Mouse (Mus musculus) intestine, embryonic 16.5 days (tissue): Measurements from ENCODE around the gene Drc7. TPM values are rescaled to one million over a fixed set of nuclear protein-coding genes. Genes with fewer than 3 reads are reported as not detected.
A peak's percentile ranks its signal among the peaks of the same experiment; 100 is the strongest.

ENCODE experiments used
- ATAC-seq: fragments of 200-750 bp; cut with Nextera tagmentation; 2 replicates; pipeline ENCODE4 v1.8.0; 2017; ENCODE audit warnings: moderate TSS enrichment, moderate library complexity
- H3K27ac ChIP-seq: fragments of 300-500 bp; sonication (generic); 2 replicates; pipeline ENCODE4 v1.5.1; 2014; ENCODE audit warnings: mild to moderate bottlenecking, low read length
- H3K27me3 ChIP-seq: fragments of 300-500 bp; sonication (generic); replicated peaks from 2 replicates; pipeline ENCODE4 v1.6.1; 2014; ENCODE audit warnings: low read length, control low read depth, mixed read lengths; ENCODE audit not compliant: control insufficient read depth, insufficient read depth
- H3K36me3 ChIP-seq: fragments of 300-500 bp; sonication (generic); 2 replicates; pipeline ENCODE4 v1.6.1; 2014; ENCODE audit warnings: low read length, control low read depth; ENCODE audit not compliant: control insufficient read depth, insufficient read depth
- H3K4me1 ChIP-seq: fragments of 300-500 bp; sonication (generic); 2 replicates; pipeline ENCODE4 v1.6.1; 2014; ENCODE audit warnings: low read length, control low read depth, mixed read lengths; ENCODE audit not compliant: control insufficient read depth, insufficient read depth
- H3K4me2 ChIP-seq: fragments of 300-500 bp; sonication (generic); 2 replicates; pipeline ENCODE4 v1.6.1; 2014; ENCODE audit warnings: low read depth, low read length, control low read depth
- H3K4me3 ChIP-seq: fragments of 300-500 bp; sonication (generic); 2 replicates; pipeline ENCODE4 v1.5.1; 2014; ENCODE audit warnings: mild to moderate bottlenecking, low read length
- H3K9ac ChIP-seq: fragments of 300-500 bp; sonication (generic); 2 replicates; pipeline ENCODE4 v1.6.1; 2014; ENCODE audit warnings: low read depth, low read length
- H3K9me3 ChIP-seq: fragments of 300-500 bp; sonication (generic); 2 replicates; pipeline ENCODE4 v1.6.1; 2016; ENCODE audit warnings: low read length, control low read depth; ENCODE audit not compliant: control insufficient read depth
- whole genome bisulfite sequencing: fragments of 180-500 bp; shearing (Covaris S2); extraction: QIAGEN DNeasy Blood & Tissue Kit; methylation state at CpG from one replicate; pipeline ENCODE4 v1.1.7; 2014; 5-methylcytosine and 5-hydroxymethylcytosine counted together
- polyA plus RNA-seq: library from polyadenylated mRNA; unstranded; fragments of >200 nt; fragmentation: Nextera tagmentation; extraction: Ambion mirVana; gene quantifications from 2 replicates; pipeline ENCODE4 v1.2.1, GENCODE M21; 2015

The Drc7 gene
- polyA plus RNA-seq, result 0.07 TPM in 1 of 2 replicates, not detected in the other

DNA sequence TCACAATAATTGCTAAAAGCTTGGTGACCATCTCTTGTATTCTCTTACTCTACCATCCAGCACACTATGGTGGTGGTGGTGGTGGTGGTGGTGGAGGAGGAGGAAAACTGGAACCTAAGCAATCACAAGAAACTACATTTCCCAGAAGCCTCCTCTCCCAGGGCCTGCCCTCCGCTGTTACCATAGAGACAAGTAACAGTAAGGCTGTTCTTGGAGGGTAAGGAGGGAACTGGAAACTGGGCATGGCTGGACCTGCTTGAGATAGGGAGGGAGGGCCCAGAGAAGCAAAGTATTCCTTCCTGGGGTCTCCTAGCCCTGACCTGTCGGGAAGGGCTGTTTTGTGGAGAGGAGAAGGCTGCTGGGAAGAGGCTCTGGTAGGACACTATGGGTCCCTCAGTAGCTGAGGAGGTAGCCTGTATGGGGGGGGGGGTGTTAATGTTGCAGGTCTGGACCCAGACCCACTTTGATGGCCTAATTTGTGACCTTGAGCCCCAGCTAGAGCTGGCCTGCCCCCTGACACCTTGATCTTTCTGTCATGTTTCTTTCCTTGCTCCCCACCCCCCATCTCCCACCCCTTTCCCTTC is at the start of gene Drc7:
Drc7 (plus strand) TSS at position 177 of the 584 bp plus-strand sequence.
- Histone ChIP-seq H3K9ac (no peak within 1 kb of the TSS), H3K9me3 (no peaks in the 10 kb centered on the region), H3K36me3 (no peaks in the 10 kb centered on the region), H3K27me3 (no peaks in the 10 kb centered on the region), H3K4me3 (no peak within 1 kb of the TSS), H3K4me1 (no peaks in the 10 kb centered on the region), H3K4me2 (no peak within 1 kb of the TSS), H3K27ac (no peak within 1 kb of the TSS)
- WGBS, result 13% methylated on average over 2 of the region's 2 CpGs
- 0 out of 2 replicates have a peak, but pooled peaks have one; percentile 28 for ATAC-seq

DNA sequence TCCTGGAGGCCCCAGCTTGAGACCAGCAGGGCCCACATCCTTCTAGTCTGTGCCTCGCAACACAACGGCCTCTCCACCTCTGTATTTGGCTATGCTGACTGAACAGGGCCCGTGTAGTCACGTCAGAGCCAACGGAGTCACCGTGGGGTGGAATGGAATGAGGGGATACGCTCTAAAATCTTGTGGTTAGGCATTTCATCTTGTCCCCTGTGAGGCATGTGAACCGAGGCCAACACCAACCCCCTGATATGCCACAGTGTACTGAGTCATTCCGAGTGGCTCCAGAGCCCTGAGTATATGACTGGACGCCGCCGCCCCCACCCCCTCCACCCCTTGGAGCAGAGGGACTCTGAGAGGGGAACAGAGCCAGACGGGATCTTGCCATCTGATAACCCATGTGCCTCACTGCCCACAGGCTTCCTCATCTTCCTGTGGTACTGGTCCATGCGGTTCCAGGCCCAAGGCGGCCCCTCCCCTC is 42.4 kb upstream of the Drc7 start:
- no peak overlapping the region for H3K9ac ChIP-seq
- WGBS, result 83% methylated on average over 15 of the region's 15 CpGs
- no peaks in the 10 kb centered on the region for H3K36me3 ChIP-seq
- no peak overlapping the region for H3K4me2 ChIP-seq
- ATAC-seq, result no peak
- H3K4me1 ChIP-seq, result no peaks in the 10 kb centered on the region
- no peaks in the 10 kb centered on the region for H3K27me3 ChIP-seq
- H3K27ac ChIP-seq, result no peak overlapping the region
- H3K9me3 ChIP-seq, result no peaks in the 10 kb centered on the region
- H3K4me3 ChIP-seq, result no peak overlapping the region

GRCm38 (mm10) chr8:95015866-95016265 is 39.0 kb upstream of the Drc7 start:
- no peaks in the 10 kb centered on the region for H3K9me3 ChIP-seq
- H3K9ac ChIP-seq, result no peak overlapping the region
- H3K4me3 ChIP-seq, result no peak overlapping the region
- H3K27ac ChIP-seq, result no peak overlapping the region
- H3K27me3 ChIP-seq, result no peaks in the 10 kb centered on the region
- H3K4me2 ChIP-seq, result no peak overlapping the region
- H3K4me1 ChIP-seq, result no peaks in the 10 kb centered on the region
- H3K36me3 ChIP-seq, result no peaks in the 10 kb centered on the region
- 79% methylated on average over 4 of the region's 4 CpGs for WGBS
- no peak for ATAC-seq

DNA sequence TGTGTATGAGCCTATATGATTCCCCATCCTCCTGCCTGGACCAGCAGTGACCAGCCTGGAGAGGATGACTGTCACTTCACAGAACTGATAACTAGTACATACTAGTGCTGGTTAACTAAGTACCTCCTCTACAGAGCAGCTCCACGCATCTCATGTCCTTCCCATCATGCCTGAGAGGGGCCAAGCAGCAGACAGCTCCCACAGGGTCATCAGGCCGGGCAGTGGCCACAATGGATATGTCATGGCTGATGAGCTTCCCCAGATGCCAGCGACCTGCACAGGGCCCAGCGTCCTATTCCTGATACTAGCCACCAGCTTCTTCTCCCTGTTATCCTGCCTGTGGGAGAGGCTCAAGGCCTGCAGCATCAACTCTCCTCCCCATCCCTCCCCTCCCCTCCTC is 38.2 kb upstream of the Drc7 start:
- ATAC-seq, result no peak
- no peaks in the 10 kb centered on the region for H3K36me3 ChIP-seq
- no peak overlapping the region for H3K4me3 ChIP-seq
- H3K27ac ChIP-seq, result no peak overlapping the region
- H3K9ac ChIP-seq, result no peak overlapping the region
- no peak overlapping the region for H3K4me2 ChIP-seq
- H3K9me3 ChIP-seq, result no peaks in the 10 kb centered on the region
- WGBS, result 65% methylated on average over 4 of the region's 4 CpGs
- no peaks in the 10 kb centered on the region for H3K4me1 ChIP-seq
- no peaks in the 10 kb centered on the region for H3K27me3 ChIP-seq

DNA sequence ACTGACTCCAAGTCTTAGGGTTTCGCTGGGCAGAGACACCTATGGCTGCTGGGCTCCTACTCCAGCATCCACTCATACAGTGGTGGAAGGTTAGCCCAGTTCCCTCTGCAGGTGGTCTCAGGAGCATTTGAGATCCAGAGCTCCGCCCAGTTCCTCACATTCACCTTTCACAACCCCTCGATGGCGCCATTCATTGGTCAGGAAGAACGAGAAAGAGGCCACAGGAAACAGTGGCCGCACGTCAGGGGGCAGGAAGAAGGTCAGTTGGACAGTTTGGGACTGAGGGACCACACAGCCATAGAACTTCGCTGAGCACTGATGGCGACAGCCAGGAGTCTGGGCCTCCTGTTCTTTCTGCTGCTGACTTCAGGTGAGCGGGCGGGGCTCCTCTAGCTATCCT is 37.5 kb upstream of the Drc7 start, which contains the start of gene Adgrg3:
Adgrg3 (plus strand) TSS at position 242 of the 400 bp plus-strand sequence.
- H3K9ac ChIP-seq, result no peak within 1 kb of the TSS
- H3K36me3 ChIP-seq, result no peaks in the 10 kb centered on the region
- no peak for ATAC-seq
- no peaks in the 10 kb centered on the region for H3K4me1 ChIP-seq
- no peaks in the 10 kb centered on the region for H3K9me3 ChIP-seq
- H3K4me2 ChIP-seq, result no peak within 1 kb of the TSS
- H3K27ac ChIP-seq, result no peak within 1 kb of the TSS
- H3K27me3 ChIP-seq, result no peaks in the 10 kb centered on the region
- 64% methylated on average over 11 of the region's 11 CpGs for WGBS
- H3K4me3 ChIP-seq, result no peak within 1 kb of the TSS

GRCm38 (mm10) chr8:95017969-95018635 is 36.8 kb upstream of the Drc7 start:
- WGBS, result 66% methylated on average over 9 of the region's 9 CpGs
- Histone ChIP-seq H3K36me3 (no peaks in the 10 kb centered on the region), H3K27me3 (no peaks in the 10 kb centered on the region), H3K9ac (no peak overlapping the region), H3K9me3 (no peaks in the 10 kb centered on the region), H3K27ac (no peak overlapping the region), H3K4me3 (no peak overlapping the region), H3K4me2 (no peak overlapping the region), H3K4me1 (no peaks in the 10 kb centered on the region)
- ATAC-seq, result no peak

GRCm38 (mm10) chr8:95020293-95020777 is 34.6 kb upstream of the Drc7 start:
- Histone ChIP-seq H3K4me1 (no peaks in the 10 kb centered on the region), H3K4me3 (no peak overlapping the region), H3K4me2 (no peak overlapping the region), H3K9ac (no peak overlapping the region), H3K36me3 (no peaks in the 10 kb centered on the region), H3K9me3 (no peaks in the 10 kb centered on the region), H3K27ac (no peak overlapping the region), H3K27me3 (no peaks in the 10 kb centered on the region)
- ATAC-seq, result no peak
- 55% methylated on average over 12 of the region's 12 CpGs for WGBS

GRCm38 (mm10) chr8:95020821-95021220 is 34.1 kb upstream of the Drc7 start:
- Histone ChIP-seq H3K4me2 (no peak overlapping the region), H3K27ac (no peak overlapping the region), H3K27me3 (no peaks in the 10 kb centered on the region), H3K4me3 (no peak overlapping the region), H3K4me1 (no peaks in the 10 kb centered on the region), H3K36me3 (no peaks in the 10 kb centered on the region), H3K9ac (no peak overlapping the region), H3K9me3 (no peaks in the 10 kb centered on the region)
- no peak for ATAC-seq
- 72% methylated on average over 10 of the region's 10 CpGs for WGBS

GRCm38 (mm10) chr8:95023201-95023600 is 31.7 kb upstream of the Drc7 start:
- ATAC-seq, result no peak
- Histone ChIP-seq H3K27ac (no peak overlapping the region), H3K9me3 (no peaks in the 10 kb centered on the region), H3K4me3 (no peak overlapping the region), H3K36me3 (no peaks in the 10 kb centered on the region), H3K27me3 (no peaks in the 10 kb centered on the region), H3K4me1 (no peaks in the 10 kb centered on the region), H3K9ac (no peak overlapping the region), H3K4me2 (no peak overlapping the region)
- WGBS, result 22% methylated on average over 8 of the region's 8 CpGs
